Mouse (Mus musculus): Measurements from ENCODE around the gene Phip. TPM values are rescaled to one million over a fixed set of nuclear protein-coding genes. Genes with fewer than 3 reads are reported as not detected.

Phip gene
- polyA plus RNA-seq (2014; fragmentation: Illumina TruSeq; extraction: RNeasy Lipid Tissue Mini Kit (QIAGEN cat#74804); ENCODE audit: low read depth, low replicate concordance) = 54.4 TPM

GRCm38 (mm10) chr9:82975342-82976215 is at the start of gene Phip:
Phip (minus strand) TSS chr9:82975516.

GRCm38 (mm10) chr9:82829007-82829689 is 146.2 kb downstream of the Phip start, which contains the start of gene Irak1bp1:
Irak1bp1 (plus strand) TSS chr9:82829540.

Other genes starting within 250 kb of the Phip start
- gene Irak1bp1, start 146.0 kb downstream of the Phip start, polyA plus RNA-seq (2014; fragmentation: Illumina TruSeq; extraction: RNeasy Lipid Tissue Mini Kit (QIAGEN cat#74804); ENCODE audit: low read depth, low replicate concordance) = 5.2 TPM
- 42.2 TPM for gene Hmgn3, start 171.2 kb upstream of the Phip start, polyA plus RNA-seq (2014; fragmentation: Illumina TruSeq; extraction: RNeasy Lipid Tissue Mini Kit (QIAGEN cat#74804); ENCODE audit: low read depth, low replicate concordance)

Measured in sigmoid colon, adult 10 weeks (tissue).